Mouse (Mus musculus): Measurements from ENCODE around the gene Sox4. TPM values are rescaled to one million over a fixed set of nuclear protein-coding genes. Genes with fewer than 3 reads are reported as not detected.

Gene Sox4
- total RNA-seq, 2 experiments from 2014 or later: 4.1 to 4.3 TPM

DNA sequence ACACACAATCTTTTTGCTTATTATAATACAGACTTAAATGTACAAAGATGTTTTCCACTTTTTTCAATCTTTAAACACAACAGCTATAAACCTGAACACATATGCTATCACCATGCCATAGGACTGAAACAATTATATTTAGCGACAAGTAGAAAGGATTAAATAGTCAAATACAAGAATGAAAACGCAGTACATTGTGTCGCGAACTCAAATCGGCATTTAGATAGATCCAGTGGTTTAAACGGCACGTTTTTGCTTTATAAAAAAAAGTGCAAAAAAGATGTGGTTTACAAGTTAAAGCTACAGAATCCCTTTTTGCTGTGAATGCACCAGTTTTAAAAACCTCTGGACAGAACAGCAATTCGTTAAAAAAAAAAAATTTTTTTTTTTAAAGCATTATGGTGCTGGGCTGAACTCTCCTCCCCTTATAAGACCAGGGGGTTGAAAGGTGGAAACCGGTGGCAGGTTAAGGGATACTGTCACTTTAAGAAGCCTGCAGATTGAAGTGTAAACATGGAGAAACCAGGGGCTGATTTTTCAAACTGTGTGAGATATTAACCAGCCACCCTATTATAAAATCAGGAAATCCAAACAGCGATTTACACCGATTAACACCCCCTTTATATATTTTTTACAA is 4.1 kb downstream of the Sox4 start:
- no peak for DNase-seq
- intact Hi-C loops (cut with DNase I): loop anchor here (5.0 kb wide), 1 partner anchor 532 kb away; no protein-coding TSS in a partner anchor

DNA sequence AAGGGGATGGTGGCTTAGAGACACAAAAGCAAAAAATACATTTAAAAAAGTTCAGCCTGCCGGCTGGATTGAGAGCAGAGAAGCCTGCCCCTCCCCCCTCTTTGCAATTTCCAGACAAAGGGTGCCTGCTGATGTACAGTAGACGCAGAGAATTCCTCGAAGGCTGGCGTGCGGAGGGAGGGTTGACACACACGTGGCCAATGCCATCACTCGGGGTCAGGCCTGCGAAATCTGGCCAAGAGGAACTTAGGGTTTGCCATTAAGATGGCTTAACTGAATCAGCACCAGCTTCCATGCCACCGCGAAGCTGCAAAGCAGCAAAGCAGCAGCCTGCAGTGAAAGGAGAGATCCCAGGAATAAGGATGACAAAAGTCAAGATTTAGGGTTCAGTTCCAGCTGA is 5.0 kb downstream of the Sox4 start:
- intact Hi-C loops (cut with DNase I): loop anchor here (5.0 kb wide), 1 partner anchor 531 kb away; no protein-coding TSS in a partner anchor
- no peak for DNase-seq

DNA sequence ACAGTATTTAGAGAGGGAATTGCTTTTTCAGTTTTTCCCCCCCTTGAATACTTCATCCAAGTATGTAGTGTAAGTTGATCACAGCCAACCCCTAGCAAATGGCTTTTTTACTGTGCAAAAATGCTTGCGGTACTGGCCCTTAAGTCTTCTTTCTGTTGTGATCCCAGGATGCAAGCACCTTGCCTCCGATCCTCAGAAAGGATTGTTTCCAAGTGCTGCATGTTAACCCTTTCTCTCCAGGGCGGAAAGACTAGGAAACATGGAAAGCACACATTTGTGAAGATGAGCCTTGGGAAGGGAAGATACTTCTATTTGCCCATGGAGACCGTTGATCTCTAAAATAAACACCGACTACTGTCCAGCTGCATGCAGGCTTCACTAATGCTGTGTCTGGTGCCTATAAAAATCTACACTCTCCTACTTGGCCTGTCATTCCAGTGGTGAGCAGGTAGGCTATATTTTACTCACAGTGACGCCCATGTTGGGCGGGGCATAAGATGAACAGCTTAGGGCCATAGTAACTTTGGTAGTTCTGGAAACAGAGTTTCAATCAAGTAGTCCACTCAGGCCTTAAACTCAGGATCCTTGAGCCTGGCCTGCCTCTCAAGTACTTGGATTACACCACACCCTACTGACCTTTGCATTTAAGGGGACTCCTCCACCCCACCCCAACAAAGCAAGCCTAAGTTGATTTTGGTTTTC is 5.6 kb downstream of the Sox4 start:
- no peak for DNase-seq
- intact Hi-C loops (cut with DNase I): loop anchor here (5.0 kb wide), 1 partner anchor 531 kb away; no protein-coding TSS in a partner anchor

DNA sequence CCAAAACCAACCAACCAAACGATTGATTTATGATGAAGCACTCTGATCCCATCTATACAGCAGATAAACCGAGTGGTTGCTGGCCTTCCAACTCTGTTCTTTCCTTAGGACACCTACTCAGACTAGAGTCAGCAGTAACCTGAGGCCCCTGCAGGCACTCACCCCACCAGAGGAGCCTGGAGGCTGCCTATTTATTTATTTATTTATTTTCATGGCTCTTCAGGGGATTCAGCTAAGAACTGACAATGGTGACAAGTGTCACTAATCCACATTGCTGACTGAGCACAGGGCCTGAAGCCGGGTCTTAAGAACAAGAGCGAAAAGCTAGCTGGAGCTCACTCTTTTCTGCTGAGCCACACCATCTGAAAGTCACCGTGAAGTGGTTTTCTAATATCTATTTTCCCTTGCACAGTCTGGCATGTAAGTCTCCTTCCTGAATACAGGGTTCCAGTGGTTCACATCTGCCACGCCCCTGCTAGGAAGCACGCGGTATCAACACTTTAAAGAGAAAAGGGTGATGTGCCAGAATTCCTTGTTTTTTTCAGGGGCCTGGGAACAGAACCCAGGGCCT is 6.9 kb downstream of the Sox4 start:
- no peak for DNase-seq
- intact Hi-C loops (cut with DNase I): loop anchor here (5.0 kb wide), 1 partner anchor 529 kb away; no protein-coding TSS in a partner anchor

GRCm38 (mm10) chr13:28945681-28946080 is 7.8 kb downstream of the Sox4 start:
- no peak for DNase-seq
- intact Hi-C loops (cut with DNase I): loop anchor here (5.0 kb wide), 1 partner anchor 528 kb away; no protein-coding TSS in a partner anchor

GRCm38 (mm10) chr13:28942926-28943325 is 10.6 kb downstream of the Sox4 start:
- intact Hi-C loops (cut with DNase I): no loop called here
- DNase-seq: no peak

- intact Hi-C loops (cut with DNase I): no loop called here
- no peak for DNase-seq
These were observed 11.4 kb downstream of the Sox4 start for GRCm38 (mm10) chr13:28941983-28942630.

GRCm38 (mm10) chr13:28933375-28933774 is 20.1 kb downstream of the Sox4 start:
- intact Hi-C loops (cut with DNase I): no loop called here
- DNase-seq: peak; percentile 24 to 45

DNA sequence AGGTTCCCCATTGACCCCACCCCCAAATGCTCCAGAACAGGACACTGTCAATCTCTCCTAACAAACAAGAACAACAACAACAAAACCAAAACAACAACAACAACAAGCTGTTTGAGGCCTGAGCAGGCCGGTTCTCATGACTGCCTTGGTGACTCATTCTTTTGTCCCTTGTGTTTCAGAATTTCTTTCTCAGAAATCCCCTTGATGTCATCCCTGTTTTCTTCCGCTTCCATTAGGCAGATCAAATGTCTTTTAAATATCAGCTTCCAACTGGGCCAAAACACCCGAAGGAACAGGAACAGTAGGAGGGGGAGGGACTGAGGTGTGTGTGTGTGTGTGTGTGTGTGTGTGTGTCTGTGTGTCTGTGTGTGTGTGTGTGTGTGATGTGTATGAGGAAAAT is 21.7 kb downstream of the Sox4 start:
- DNase-seq: no peak
- intact Hi-C loops (cut with DNase I): no loop called here

DNA sequence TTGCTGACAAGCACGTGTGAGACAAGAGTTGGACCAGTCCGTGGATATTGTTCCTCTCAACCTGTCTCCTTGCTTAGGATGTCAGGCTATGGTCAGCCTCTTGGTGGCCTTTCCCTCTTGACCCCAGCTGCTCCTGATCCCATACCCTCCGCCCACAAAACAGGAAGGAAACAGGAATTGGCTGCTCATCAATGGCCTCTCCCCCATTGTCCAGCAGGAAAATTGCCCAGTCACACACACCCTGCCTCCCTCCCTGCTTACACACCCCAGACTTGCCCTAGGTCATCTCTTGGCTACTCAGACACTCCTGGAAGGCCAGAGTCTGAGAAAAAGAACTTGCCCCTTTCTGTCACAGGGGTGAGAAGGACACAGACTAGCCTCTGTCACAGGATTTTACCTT is 22.2 kb downstream of the Sox4 start:
- no peak for DNase-seq
- intact Hi-C loops (cut with DNase I): no loop called here

- intact Hi-C loops (cut with DNase I): no loop called here
These were observed 23.1 kb downstream of the Sox4 start for GRCm38 (mm10) chr13:28930364-28930763.

GRCm38 (mm10) chr13:28929936-28930335 is 23.6 kb downstream of the Sox4 start:
- intact Hi-C loops (cut with DNase I): no loop called here
- no peak for DNase-seq

More at GRCm38 (mm10) chr13:28930364-28930763, 23.1 kb downstream of the Sox4 start:
- DNase-seq: no peak

DNA sequence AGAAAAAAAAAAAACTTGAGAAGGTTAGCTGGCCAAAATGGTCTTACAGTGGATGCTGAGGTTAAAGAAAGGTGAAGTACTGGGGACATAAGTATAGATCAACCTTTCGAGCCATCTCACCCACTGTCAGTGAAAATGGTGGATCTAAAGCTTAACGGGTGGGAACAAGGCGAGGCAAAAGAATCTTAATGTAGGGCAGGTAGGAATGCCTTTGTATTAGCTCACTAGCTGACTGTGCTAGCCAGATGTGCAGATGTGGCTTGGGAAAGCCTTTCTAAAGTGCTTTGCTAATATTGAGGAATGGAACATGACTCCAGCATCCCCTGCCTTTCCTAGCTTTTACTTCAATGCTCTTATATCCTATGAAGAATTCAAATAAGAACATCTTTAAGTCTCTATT is 30.4 kb downstream of the Sox4 start:
- intact Hi-C loops (cut with DNase I): no loop called here
- DNase-seq: no peak

DNA sequence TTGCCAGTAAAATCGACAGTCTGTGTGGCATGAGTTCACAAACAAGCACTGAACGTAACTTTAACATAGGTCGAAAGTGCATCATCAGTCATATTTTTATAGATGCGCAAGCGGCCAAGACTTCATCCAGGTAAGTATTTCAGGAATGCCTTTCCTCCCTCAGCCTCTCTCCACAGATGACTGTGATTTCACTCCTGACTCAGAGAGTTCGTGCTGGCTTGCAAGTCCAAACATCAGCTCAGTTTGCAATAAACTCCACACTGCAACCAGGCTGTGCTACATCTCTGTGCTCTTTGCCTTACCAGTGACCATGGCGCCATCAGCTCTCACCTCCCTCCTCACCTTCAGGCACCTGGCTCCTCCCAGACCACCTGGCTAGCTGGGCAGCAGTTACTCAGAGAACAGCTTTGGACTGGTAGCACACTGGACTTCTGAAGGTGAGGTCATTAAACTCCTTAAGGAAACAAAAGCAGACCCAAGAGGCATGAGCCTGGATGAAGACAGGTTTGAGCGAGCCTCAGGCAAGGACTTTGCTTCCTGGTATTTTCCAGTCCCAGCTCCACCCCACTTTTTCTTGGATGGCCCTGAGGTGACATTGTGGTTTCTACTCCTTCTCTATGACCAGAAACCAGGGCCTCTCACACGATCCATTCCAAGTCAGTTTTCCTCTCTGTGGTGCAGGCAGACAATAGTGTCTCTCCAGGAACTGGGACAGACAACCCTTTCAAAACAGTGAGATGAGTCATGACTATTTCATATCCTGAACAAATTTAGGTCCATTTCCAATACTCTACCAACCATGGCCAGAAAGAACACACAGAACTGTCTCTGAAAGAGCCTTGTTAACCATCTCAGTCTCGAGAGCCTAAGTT is 35.9 kb downstream of the Sox4 start:
- DNase-seq: no peak
- intact Hi-C loops (cut with DNase I): no loop called here

- intact Hi-C loops (cut with DNase I): no loop called here
- DNase-seq: no peak
These were observed 39.9 kb downstream of the Sox4 start for GRCm38 (mm10) chr13:28913656-28914055.

GRCm38 (mm10) chr13:28906981-28907380 is 46.5 kb downstream of the Sox4 start:
- intact Hi-C loops (cut with DNase I): no loop called here
- DNase-seq: no peak
